Mouse (Mus musculus) erythroblast, embryonic 14.5 days (primary cell): ENCODE measurements around the gene Slc16a12.

Experiments
- GATA1 ChIP-seq: IDR thresholded peaks from 2 replicates; pipeline ENCODE4 v1.6.1; 2012; ENCODE audit warnings: low read length, inconsistent platforms, mixed read lengths
- TAL1 ChIP-seq: IDR thresholded peaks from 3 replicates; pipeline ENCODE4 v1.6.1; 2012; ENCODE audit warnings: low read length, inconsistent platforms, mixed read lengths

GRCm38 (mm10) chr19:34733020-34733419 lies 14.1 kb downstream of the Slc16a12 start:
- TF ChIP-seq GATA1 = no peak
- no peak for TF ChIP-seq TAL1
